Mouse (Mus musculus) urinary bladder, postnatal 25 days (tissue): ENCODE data around the gene Tas1r2.

Experiments used
- DNase-seq: peaks from one replicate; pipeline ENCODE4 v3.0.0; 2022; ENCODE audit warnings: low spot score

The Tas1r2 gene

GRCm38 (mm10) chr4:139639801-139640200 is 13.5 kb upstream of the Tas1r2 start:
- DNase-seq = no peak

GRCm38 (mm10) chr4:139640333-139640732 is 13.0 kb upstream of the Tas1r2 start:
- no peak for DNase-seq

GRCm38 (mm10) chr4:139640775-139641174 is 12.6 kb upstream of the Tas1r2 start:
- no peak for DNase-seq

- no peak for DNase-seq
Measured at GRCm38 (mm10) chr4:139641829-139642425, 11.4 kb upstream of the Tas1r2 start.

- peak; percentile 78 for DNase-seq
Measured at GRCm38 (mm10) chr4:139643972-139644371, 9.4 kb upstream of the Tas1r2 start.

GRCm38 (mm10) chr4:139646916-139647315 is 6.4 kb upstream of the Tas1r2 start:
- no peak for DNase-seq

- DNase-seq = no peak
Measured at GRCm38 (mm10) chr4:139650086-139650743, 3.1 kb upstream of the Tas1r2 start.

- no peak for DNase-seq
Measured at GRCm38 (mm10) chr4:139650907-139651306, 2.4 kb upstream of the Tas1r2 start.

GRCm38 (mm10) chr4:139661897-139662296 is 8.6 kb downstream of the Tas1r2 start:
- no peak for DNase-seq

- no peak for DNase-seq
Measured at GRCm38 (mm10) chr4:139667632-139668031, 14.3 kb downstream of the Tas1r2 start.

- peak; percentile 57 for DNase-seq
Measured at GRCm38 (mm10) chr4:139669847-139670246, 16.5 kb downstream of the Tas1r2 start.

- DNase-seq = no peak
Measured at GRCm38 (mm10) chr4:139675696-139676095, 22.4 kb downstream of the Tas1r2 start.

- DNase-seq = no peak
Measured at GRCm38 (mm10) chr4:139683728-139684638, 30.6 kb downstream of the Tas1r2 start.

GRCm38 (mm10) chr4:139684639-139685017 is 31.3 kb downstream of the Tas1r2 start:
- peak; percentile 60 for DNase-seq

GRCm38 (mm10) chr4:139688058-139688457 is 34.7 kb downstream of the Tas1r2 start:
- DNase-seq = no peak

- DNase-seq = no peak
Measured at GRCm38 (mm10) chr4:139689627-139690269, 36.4 kb downstream of the Tas1r2 start.

GRCm38 (mm10) chr4:139693315-139693714 is 40.0 kb downstream of the Tas1r2 start:
- no peak for DNase-seq

GRCm38 (mm10) chr4:139697755-139698154 is 44.4 kb downstream of the Tas1r2 start:
- no peak for DNase-seq

- no peak for DNase-seq
Measured at GRCm38 (mm10) chr4:139698602-139699001, 45.3 kb downstream of the Tas1r2 start.

GRCm38 (mm10) chr4:139702914-139703313 is 49.6 kb downstream of the Tas1r2 start:
- DNase-seq = no peak

- DNase-seq = no peak
Measured at GRCm38 (mm10) chr4:139703468-139703867, 50.1 kb downstream of the Tas1r2 start.

GRCm38 (mm10) chr4:139705986-139706385 is 52.6 kb downstream of the Tas1r2 start:
- DNase-seq = no peak
